Mouse (Mus musculus) hindbrain, postnatal 0 days (tissue): ENCODE measurements around the gene B3gnt9. TPM values are rescaled to one million over a fixed set of nuclear protein-coding genes. Genes with fewer than 3 reads are reported as not detected.

ENCODE experiments used
- ATAC-seq: fragments of 200-750 bp; cut with Nextera tagmentation; 2 replicates; pipeline ENCODE4 v1.8.0; 2017; ENCODE audit warnings: mild to moderate bottlenecking, moderate TSS enrichment, moderate library complexity
- DNase-seq: peaks from one replicate; pipeline ENCODE4 v3.0.0-alpha.2; 2015; ENCODE audit warnings: low spot score
- H3K27ac ChIP-seq: fragments of 300-500 bp; sonication (generic); 2 replicates; pipeline ENCODE4 v1.5.1; 2014; ENCODE audit warnings: mild to moderate bottlenecking
- H3K27me3 ChIP-seq: fragments of 300-500 bp; sonication (generic); 2 replicates; pipeline ENCODE4 v1.6.1; 2014; ENCODE audit warnings: low read length, mixed read lengths; ENCODE audit not compliant: insufficient read depth
- H3K36me3 ChIP-seq: fragments of 300-500 bp; sonication (generic); 2 replicates; pipeline ENCODE4 v1.6.1; 2014; ENCODE audit warnings: low read length, mixed read lengths; ENCODE audit not compliant: insufficient read depth
- H3K4me1 ChIP-seq: fragments of 300-500 bp; sonication (generic); 2 replicates; pipeline ENCODE4 v1.6.1; 2014; ENCODE audit warnings: antibody characterized with exemption, low read length, mixed read lengths; ENCODE audit not compliant: insufficient read depth
- H3K4me2 ChIP-seq: fragments of 300-500 bp; sonication (generic); 2 replicates; pipeline ENCODE4 v1.6.1; 2014; ENCODE audit warnings: low read depth, mild to moderate bottlenecking, low read length, moderate library complexity, mixed read lengths
- H3K4me3 ChIP-seq: fragments of 300-500 bp; sonication (generic); 2 replicates; pipeline ENCODE4 v1.5.1; 2014; ENCODE audit warnings: low read length
- H3K9ac ChIP-seq: fragments of 300-500 bp; sonication (generic); replicated peaks from 2 replicates; pipeline ENCODE4 v1.6.1; 2014; ENCODE audit warnings: mild to moderate bottlenecking, low read length, moderate library complexity, mixed read lengths
- H3K9me3 ChIP-seq: fragments of 300-500 bp; sonication (generic); 2 replicates; pipeline ENCODE4 v1.6.1; 2016; ENCODE audit warnings: low read length, mixed read lengths
- CTCF ChIP-seq: IDR thresholded peaks from 2 replicates; pipeline ENCODE4 v1.5.1; 2016; ENCODE audit warnings: antibody characterized with exemption, control low read depth, low read depth
- WGBS: fragments of 180-500 bp; shearing (Covaris S2); extraction: QIAGEN DNeasy Blood & Tissue Kit; methylation state at CpG from one replicate; pipeline ENCODE4 v1.1.7; 2014; 5-methylcytosine and 5-hydroxymethylcytosine counted together
- polyA plus RNA-seq: library from polyadenylated mRNA; unstranded; fragments of >200 nt; fragmentation: Nextera tagmentation; extraction: Ambion mirVana; gene quantifications from 2 replicates; pipeline ENCODE4 v1.2.1, GENCODE M21; 2015
- total RNA-seq: library from RNA; depleted of rRNA; stranded (reverse); fragments of >200 nt; gene quantifications from 2 replicates; pipeline ENCODE4 v1.2.3, GENCODE M21; 2014

Gene B3gnt9
- total and polyA plus RNA-seq, 2 experiments from 2014 or later, result 10.7 to 18.8 TPM

DNA sequence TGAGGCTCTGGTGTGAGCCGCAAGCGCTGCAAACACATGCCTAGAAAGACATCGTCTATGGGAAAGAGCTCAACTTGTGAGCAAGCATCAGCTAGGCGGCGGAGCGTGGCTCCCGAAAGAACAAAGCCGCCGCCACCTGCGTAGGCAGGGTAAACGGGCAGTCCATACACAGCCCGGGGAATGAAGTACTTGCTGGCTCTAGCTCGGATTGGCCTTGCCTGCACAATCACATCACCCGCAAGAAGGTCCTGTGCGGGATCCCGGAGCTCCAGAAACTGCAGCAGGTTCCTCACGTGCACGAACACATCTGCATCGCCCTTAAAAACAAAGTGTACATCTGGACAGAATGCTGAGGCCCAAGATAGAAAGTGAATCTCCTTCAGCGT, 1.2 kb downstream of the B3gnt9 start:
- Histone ChIP-seq H3K4me1 (no peaks in the 10 kb centered on the region), H3K4me2 (peak overlapping the region; percentile 99), H3K27me3 (peaks cover 9% of the 10 kb centered on the region; the same call in 1 of the 2 replicates), H3K9me3 (no peaks in the 10 kb centered on the region), H3K27ac (peak overlapping the region; percentile 54; the same call in 1 of the 2 replicates), H3K9ac (peak overlapping the region; percentile 68; the same call in 1 of the 2 replicates), H3K36me3 (peaks cover 35% of the 10 kb centered on the region), H3K4me3 (peak overlapping the region; percentile 61)
- peak; percentile 43 for ATAC-seq
- no peak for TF ChIP-seq CTCF
- WGBS, result 35% methylated on average over 20 of the region's 20 CpGs
- no peak for DNase-seq

DNA sequence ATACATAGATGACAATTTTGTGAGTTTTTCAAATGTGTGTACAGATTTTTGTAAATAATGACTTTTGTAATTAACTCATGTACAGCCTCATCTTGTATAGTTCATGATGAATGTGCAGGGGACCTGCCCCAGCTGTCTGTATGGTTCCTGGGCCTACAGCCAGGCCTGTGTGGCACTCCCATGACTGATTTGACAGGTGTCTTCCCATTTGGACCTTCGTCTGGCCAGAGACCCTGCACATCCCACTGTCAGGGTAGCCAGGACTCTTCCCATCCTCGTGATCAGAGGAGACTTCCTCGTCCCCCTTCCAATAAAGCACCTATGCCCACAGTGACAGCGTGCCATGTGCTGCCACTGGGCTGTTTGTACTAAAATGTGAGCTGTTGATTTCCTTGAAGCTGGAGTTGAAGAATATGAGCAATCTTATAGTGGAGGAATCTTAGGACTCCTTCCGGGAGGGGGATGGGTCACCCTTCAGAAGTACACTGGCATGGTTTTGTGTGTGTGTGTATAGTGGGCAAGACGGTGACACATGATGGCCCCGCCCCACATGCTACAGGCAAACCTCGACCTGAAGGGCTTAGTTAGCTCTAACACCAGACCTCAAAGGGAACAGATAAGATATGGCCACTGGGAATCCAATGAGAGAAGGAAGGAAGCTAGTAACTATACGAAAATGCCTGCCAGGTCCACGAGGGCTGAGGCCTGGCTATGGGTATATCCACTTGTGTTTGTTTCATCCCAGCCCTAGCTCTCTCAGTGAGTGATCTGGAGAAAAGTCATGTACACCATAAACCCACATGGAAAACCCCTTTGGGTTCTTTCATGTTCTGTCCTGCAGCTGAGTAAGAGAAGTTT, 2.0 kb downstream of the B3gnt9 start:
- Histone ChIP-seq H3K9ac (no peak overlapping the region), H3K4me2 (no peak overlapping the region), H3K4me3 (no peak overlapping the region), H3K27me3 (peaks cover 7% of the 10 kb centered on the region; the same call in 1 of the 2 replicates), H3K9me3 (no peaks in the 10 kb centered on the region), H3K4me1 (no peaks in the 10 kb centered on the region), H3K36me3 (peaks cover 37% of the 10 kb centered on the region), H3K27ac (no peak overlapping the region)
- DNase-seq (no peak), ATAC-seq (no peak)
- WGBS, result 88% methylated on average over 10 of the region's 10 CpGs
- TF ChIP-seq CTCF, result no peak

DNA sequence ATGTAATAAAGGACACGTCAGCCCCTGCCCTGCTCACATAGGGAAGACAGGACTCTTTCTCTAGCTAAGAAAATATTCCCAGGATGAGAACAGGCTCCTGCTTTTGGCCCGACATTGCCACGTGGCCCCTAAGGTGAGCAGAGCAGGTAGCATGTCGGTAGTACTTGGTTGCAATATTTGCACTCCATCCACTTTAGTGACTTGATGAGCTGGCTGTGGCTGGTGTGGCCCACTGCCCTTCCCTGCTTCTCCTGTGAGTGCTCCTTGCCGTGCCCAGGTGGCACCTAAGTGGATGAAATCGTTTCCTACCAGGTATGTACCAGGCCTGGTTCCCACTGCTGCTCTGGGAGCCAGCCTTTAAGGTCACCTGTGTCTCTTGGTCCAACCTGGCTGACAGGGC, 3.0 kb downstream of the B3gnt9 start:
- no peak for ATAC-seq
- Histone ChIP-seq H3K27me3 (no peaks in the 10 kb centered on the region), H3K4me2 (no peak overlapping the region), H3K9ac (no peak overlapping the region), H3K36me3 (peaks cover 41% of the 10 kb centered on the region), H3K27ac (no peak overlapping the region), H3K4me1 (no peaks in the 10 kb centered on the region), H3K9me3 (no peaks in the 10 kb centered on the region), H3K4me3 (no peak overlapping the region)
- TF ChIP-seq CTCF, result no peak
- WGBS, result 93% methylated on average over 6 of the region's 6 CpGs
- no peak for DNase-seq

DNA sequence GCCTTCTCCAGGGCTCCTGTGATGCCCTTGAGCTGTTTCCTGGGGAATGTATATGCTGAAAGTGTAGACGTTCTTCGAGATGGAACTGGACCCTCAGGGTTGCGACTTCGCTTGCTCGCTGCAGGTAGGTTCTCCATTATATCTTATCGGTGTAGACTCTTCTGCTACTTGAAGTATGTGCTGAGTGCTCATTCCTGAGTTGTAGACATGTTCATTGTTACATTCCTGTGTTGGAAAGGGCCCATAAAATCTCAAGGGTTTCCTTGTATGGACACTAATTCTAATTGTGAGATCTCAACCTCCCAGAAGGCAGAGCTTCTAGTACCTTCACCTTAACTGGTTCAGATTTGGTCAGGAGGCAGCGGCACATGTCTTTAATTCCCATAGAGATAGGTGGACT, 13.9 kb downstream of the B3gnt9 start:
- Histone ChIP-seq H3K9me3 (no peaks in the 10 kb centered on the region), H3K36me3 (peaks cover 32% of the 10 kb centered on the region), H3K9ac (no peak overlapping the region), H3K27me3 (no peaks in the 10 kb centered on the region), H3K4me2 (no peak overlapping the region), H3K4me3 (no peak overlapping the region), H3K4me1 (no peaks in the 10 kb centered on the region), H3K27ac (no peak overlapping the region)
- DNase-seq, result no peak
- 96% methylated on average over 7 of the region's 7 CpGs for WGBS
- no peak for TF ChIP-seq CTCF
- ATAC-seq, result no peak

DNA sequence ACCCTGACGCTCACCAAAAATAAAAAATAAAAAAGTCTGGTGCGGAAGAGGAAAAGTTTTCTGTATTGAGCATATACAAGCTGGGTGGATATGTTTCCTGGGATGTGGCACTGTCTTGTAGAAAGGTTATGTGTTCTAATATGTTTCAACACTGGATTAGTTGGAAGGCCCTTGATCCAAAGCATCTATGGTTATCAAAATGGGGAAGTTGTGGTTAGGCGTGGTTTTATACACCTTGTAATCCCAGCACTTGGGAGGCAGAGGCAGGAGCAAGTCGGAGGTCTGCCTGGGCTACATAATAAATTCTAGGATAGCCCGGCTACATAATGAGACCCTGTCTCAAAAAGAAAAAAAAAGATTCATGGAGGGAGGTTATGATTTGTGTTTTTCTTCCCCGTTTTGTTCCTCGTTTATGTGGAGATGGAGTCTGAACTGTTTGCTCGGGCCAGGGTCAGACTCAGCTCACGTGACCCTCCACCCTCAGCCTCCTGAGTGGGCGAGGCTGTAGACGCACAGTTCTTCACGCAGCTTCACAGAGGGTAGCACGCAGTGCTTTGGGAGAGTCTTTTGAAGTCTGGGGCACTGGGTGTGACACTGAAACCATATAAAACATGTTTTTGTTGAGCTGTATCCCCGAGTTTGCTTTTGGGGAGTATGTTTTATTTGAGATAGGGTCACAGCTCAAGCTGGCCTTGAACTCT, 17.4 kb downstream of the B3gnt9 start:
- no peak overlapping the region for H3K27ac ChIP-seq
- H3K36me3 ChIP-seq, result peaks cover 29% of the 10 kb centered on the region
- H3K9ac ChIP-seq, result no peak overlapping the region
- no peak overlapping the region for H3K4me3 ChIP-seq
- no peak for DNase-seq
- no peaks in the 10 kb centered on the region for H3K9me3 ChIP-seq
- 93% methylated on average over 14 of the region's 14 CpGs for WGBS
- no peak for ATAC-seq
- H3K4me2 ChIP-seq, result no peak overlapping the region
- H3K27me3 ChIP-seq, result no peaks in the 10 kb centered on the region
- TF ChIP-seq CTCF, result no peak
- H3K4me1 ChIP-seq, result no peaks in the 10 kb centered on the region

DNA sequence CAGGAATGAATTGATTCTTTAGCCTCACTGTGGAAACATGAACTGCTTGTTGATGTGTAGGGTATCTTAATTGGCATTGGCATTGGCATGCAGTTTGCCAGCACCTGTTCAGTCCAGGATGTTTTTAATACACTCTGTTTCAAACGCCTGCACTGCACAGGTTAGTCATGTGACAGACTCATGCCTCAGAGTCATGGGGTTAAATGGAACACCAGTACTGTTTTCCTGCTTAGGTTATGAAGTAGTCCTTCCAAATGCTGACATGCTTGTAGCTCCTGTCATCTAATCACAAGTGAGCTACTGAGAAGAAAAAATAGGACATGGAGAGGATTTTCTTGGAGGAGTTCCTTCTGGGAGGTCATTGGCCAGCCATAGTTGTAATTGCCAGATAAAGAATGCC, 19.7 kb downstream of the B3gnt9 start:
- H3K27ac ChIP-seq, result no peak overlapping the region
- no peak overlapping the region for H3K9ac ChIP-seq
- no peak for DNase-seq
- TF ChIP-seq CTCF, result no peak
- H3K4me2 ChIP-seq, result no peak overlapping the region
- H3K4me3 ChIP-seq, result no peak overlapping the region
- no peaks in the 10 kb centered on the region for H3K9me3 ChIP-seq
- H3K36me3 ChIP-seq, result peaks cover 16% of the 10 kb centered on the region
- no peaks in the 10 kb centered on the region for H3K27me3 ChIP-seq
- ATAC-seq, result no peak
- no peaks in the 10 kb centered on the region for H3K4me1 ChIP-seq
- WGBS, result 82% methylated on average over 1 of the region's 1 CpGs
